Mouse (Mus musculus): ENCODE results near the gene Plekhh3.

- TF ChIP-seq CTCF (IDR thresholded peaks at IDR 0.05; ENCODE audit: low read depth), result no peak
- TF ChIP-seq EP300 (optimal IDR thresholded peaks at IDR 0.05), result no peak
Observed at GRCm38 (mm10) chr11:101179306-101179705, 8.2 kb upstream of the Plekhh3 start.

Measured in stomach, postnatal 0 days (tissue).